Mouse (Mus musculus): ENCODE results near the gene Exosc3.
"Not testable (repeated sequence)": the region's sequence is repeated elsewhere in the genome, so short reads cannot be mapped to it uniquely, and the experiment has no call there.

GRCm38 (mm10) chr4:45382133-45382532 lies 39.6 kb upstream of the Exosc3 start:
- TF ChIP-seq MAFK (IDR thresholded peaks at IDR 0.05; ENCODE audit: insufficient read depth, low read depth, low read length); ZNF384 (IDR thresholded peaks at IDR 0.05; ENCODE audit: low read depth, low read length); CHD2 (IDR thresholded peaks at IDR 0.05; ENCODE audit: low read depth, low read length): not testable (repeated sequence)
